Mouse (Mus musculus): ENCODE data around the gene Kif14. TPM values are rescaled to one million over a fixed set of nuclear protein-coding genes. Genes with fewer than 3 reads are reported as not detected.
A peak's percentile ranks its signal among the peaks of the same experiment; 100 is the strongest.

The Kif14 gene
- total and polyA plus RNA-seq, 3 experiments: 6.5 to 15.8 TPM; not detected in 1

DNA sequence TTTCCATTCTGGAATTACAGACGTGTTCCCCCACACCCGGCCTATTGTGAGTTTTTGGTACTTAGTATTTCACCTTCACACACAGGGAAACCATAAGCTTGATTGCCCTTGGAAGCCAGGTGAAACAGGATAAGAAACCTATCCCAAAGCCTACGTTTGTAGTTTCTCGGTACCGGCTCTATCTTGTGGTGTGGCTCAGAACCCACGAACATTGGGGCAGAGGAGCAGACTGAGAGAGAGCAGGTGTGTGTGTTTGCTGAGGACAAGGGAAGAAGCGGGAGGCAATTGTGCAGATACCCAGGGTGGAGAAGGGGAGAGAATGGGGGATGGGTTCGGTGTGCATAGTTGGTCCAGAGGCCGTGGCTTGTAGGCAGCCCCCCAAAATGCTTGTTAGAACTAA, 104.8 kb downstream of the Kif14 start:
- no peak overlapping the region for H3K27ac ChIP-seq (ENCODE audit: control insufficient read depth, low read depth, low read length)

GRCm38 (mm10) chr1:136571530-136571929, 105.4 kb downstream of the Kif14 start:
- no peak for DNase-seq (ENCODE audit: low read depth, low spot score)
- no peaks in the 10 kb centered on the region for H3K79me2 ChIP-seq (ENCODE audit: control insufficient read depth, insufficient read depth, low read length, poor library complexity)
- no peak overlapping the region for H3K27ac ChIP-seq (ENCODE audit: control insufficient read depth, low read depth, low read length)
- no peak overlapping the region for H3K9ac ChIP-seq (ENCODE audit: control insufficient read depth, low read depth, low read length, poor library complexity, severe bottlenecking)
- no peaks in the 10 kb centered on the region for H3K27me3 ChIP-seq (ENCODE audit: control insufficient read depth in 1 of 2, insufficient read depth in 2 of 2, low read length in 2 of 2)
- H3K4me1 ChIP-seq (ENCODE audit: control insufficient read depth in 1 of 2, insufficient read depth in 2 of 2, low read length in 2 of 2): no peaks in the 10 kb centered on the region; a peak in 1 of 4 replicates
- H3K36me3 ChIP-seq (ENCODE audit: control insufficient read depth in 1 of 2, insufficient read depth in 2 of 2, low read length in 2 of 2): no peaks in the 10 kb centered on the region
- TF ChIP-seq MAX (IDR thresholded peaks at IDR 0.05; ENCODE audit: low read length) (no peak), NELFE (IDR thresholded peaks at IDR 0.05; ENCODE audit: low read depth, low read length) (no peak), TAL1 (IDR thresholded peaks at IDR 0.05; ENCODE audit: low read length) (no peak), RAD21 (IDR thresholded peaks at IDR 0.05; ENCODE audit: low read depth, low read length) (no peak)
- H3K4me3 ChIP-seq (ENCODE audit: control insufficient read depth in 1 of 2, insufficient read depth in 1 of 2, low read depth in 2 of 2, low read length in 2 of 2): no peak overlapping the region
- no peaks in the 10 kb centered on the region for H3K9me3 ChIP-seq (replicated peaks; ENCODE audit: insufficient read depth, low read length)

More for the DNA sequence above, 104.8 kb downstream of the Kif14 start:
- Histone ChIP-seq H3K36me3 (ENCODE audit: control insufficient read depth in 1 of 2, insufficient read depth in 2 of 2, low read length in 2 of 2) (no peaks in the 10 kb centered on the region), H3K4me3 (ENCODE audit: control insufficient read depth in 1 of 2, insufficient read depth in 1 of 2, low read depth in 2 of 2, low read length in 2 of 2) (no peak overlapping the region), H3K9me3 (replicated peaks; ENCODE audit: insufficient read depth, low read length) (no peaks in the 10 kb centered on the region), H3K27me3 (ENCODE audit: control insufficient read depth in 1 of 2, insufficient read depth in 2 of 2, low read length in 2 of 2) (no peaks in the 10 kb centered on the region; a peak in 1 of 4 replicates), H3K79me2 (ENCODE audit: control insufficient read depth, insufficient read depth, low read length, poor library complexity) (no peaks in the 10 kb centered on the region), H3K4me1 (ENCODE audit: control insufficient read depth in 1 of 2, insufficient read depth in 2 of 2, low read length in 2 of 2) (no peaks in the 10 kb centered on the region; a peak in 1 of 4 replicates), H3K9ac (ENCODE audit: control insufficient read depth, low read depth, low read length, poor library complexity, severe bottlenecking) (no peak overlapping the region)
- DNase-seq (ENCODE audit: low read depth, low spot score): no peak
- TF ChIP-seq EP300 (IDR thresholded peaks at IDR 0.05; ENCODE audit: low read depth in 1 of 2, low read length in 2 of 2): no peak
- TF ChIP-seq KAT2A (conservative IDR thresholded peaks at IDR 0.05; ENCODE audit: low read depth, low read length): no peak
- no peak for TF ChIP-seq MYB (IDR thresholded peaks at IDR 0.05; ENCODE audit: low read depth, low read length)
- no peak for TF ChIP-seq GATA1 (IDR thresholded peaks at IDR 0.05; ENCODE audit: low read depth, low read length)

- Histone ChIP-seq H3K27me3 (ENCODE audit: control insufficient read depth in 1 of 2, insufficient read depth in 2 of 2, low read length in 2 of 2) (no peaks in the 10 kb centered on the region), H3K4me1 (ENCODE audit: control insufficient read depth in 1 of 2, insufficient read depth in 2 of 2, low read length in 2 of 2) (peaks cover 9 to 26% of the 10 kb centered on the region in 2 experiments), H3K4me3 (ENCODE audit: control insufficient read depth in 1 of 2, insufficient read depth in 1 of 2, low read depth in 2 of 2, low read length in 2 of 2) (peak overlapping the region; percentile 48 to 92), H3K79me2 (ENCODE audit: control insufficient read depth, insufficient read depth, low read length, poor library complexity) (no peaks in the 10 kb centered on the region), H3K9ac (ENCODE audit: control insufficient read depth, low read depth, low read length, poor library complexity, severe bottlenecking) (peak overlapping the region; percentile 75), H3K9me3 (replicated peaks; ENCODE audit: insufficient read depth, low read length) (no peaks in the 10 kb centered on the region), H3K36me3 (ENCODE audit: control insufficient read depth in 1 of 2, insufficient read depth in 2 of 2, low read length in 2 of 2) (peaks cover 0 to 20% of the 10 kb centered on the region in 2 experiments; a peak in 2 of 4 replicates), H3K27ac (ENCODE audit: control insufficient read depth, low read depth, low read length) (peak overlapping the region; percentile 85)
- DNase-seq (ENCODE audit: low read depth, low spot score): peak; percentile 78
- no peak for TF ChIP-seq ZNF384 (IDR thresholded peaks at IDR 0.05; ENCODE audit: low read depth, low read length)
- TF ChIP-seq POLR2A (IDR thresholded peaks at IDR 0.05; ENCODE audit: control insufficient read depth in 1 of 2, insufficient read depth in 1 of 2, low read depth in 1 of 2, low read length in 2 of 2, poor library complexity in 1 of 2): peak in 1 of 2 experiments; percentile 43; a peak in 1 of 4 replicates
- no peak for TF ChIP-seq ZMIZ1 (IDR thresholded peaks at IDR 0.05; ENCODE audit: low read depth, low read length)
- TF ChIP-seq RCOR1 (IDR thresholded peaks at IDR 0.05; ENCODE audit: low read depth, low read length): peak; percentile 92
- TF ChIP-seq NRF1 (IDR thresholded peaks at IDR 0.05; ENCODE audit: insufficient read depth, low read depth, low read length, poor library complexity, severe bottlenecking): no peak
- no peak for TF ChIP-seq CTCF (IDR thresholded peaks at IDR 0.05 in 2 of 3, conservative IDR thresholded peaks at IDR 0.05 in 1 of 3; ENCODE audit: control insufficient read depth in 1 of 3, insufficient read depth in 1 of 3, low read depth in 2 of 3, low read length in 3 of 3, poor library complexity in 1 of 3, severe bottlenecking in 1 of 3)
- no peak for TF ChIP-seq USF2 (IDR thresholded peaks at IDR 0.05; ENCODE audit: borderline replicate concordance in 1 of 2, insufficient read depth in 1 of 2, low read depth in 1 of 2, low read length in 2 of 2)
- TF ChIP-seq ETS1 (IDR thresholded peaks at IDR 0.05; ENCODE audit: low read depth, low read length): peak; percentile 82
- TF ChIP-seq KAT2A (conservative IDR thresholded peaks at IDR 0.05; ENCODE audit: low read depth, low read length): no peak
- TF ChIP-seq MAZ (IDR thresholded peaks at IDR 0.05; ENCODE audit: low read depth, low read length): peak; percentile 75
- no peak for TF ChIP-seq RAD21 (IDR thresholded peaks at IDR 0.05; ENCODE audit: low read depth, low read length)
- TF ChIP-seq BHLHE40 (IDR thresholded peaks at IDR 0.05; ENCODE audit: borderline replicate concordance, low read depth, low read length): peak; percentile 71; the same call in 1 of the 2 replicates
- TF ChIP-seq CHD1 (IDR thresholded peaks at IDR 0.05; ENCODE audit: low read depth, low read length): no peak
- TF ChIP-seq NELFE (IDR thresholded peaks at IDR 0.05; ENCODE audit: low read depth, low read length): no peak
- TF ChIP-seq MXI1 (IDR thresholded peaks at IDR 0.05; ENCODE audit: low read depth, low read length): peak; percentile 36
- peak; percentile 95 for TF ChIP-seq GATA1 (IDR thresholded peaks at IDR 0.05; ENCODE audit: low read depth, low read length)
- peak; percentile 18; the same call in 1 of the 2 replicates for TF ChIP-seq MAFK (IDR thresholded peaks at IDR 0.05; ENCODE audit: borderline replicate concordance, low read depth, low read length)
- TF ChIP-seq CHD2 (IDR thresholded peaks at IDR 0.05; ENCODE audit: low read length): no peak; the same call in 1 of the 2 replicates
- no peak for TF ChIP-seq ZC3H11A (IDR thresholded peaks at IDR 0.05; ENCODE audit: low read depth, low read length)
- TF ChIP-seq POLR2AphosphoS2 (IDR thresholded peaks at IDR 0.05; ENCODE audit: low read length): no peak
Observed at GRCm38 (mm10) chr1:136577890-136578663, 111.9 kb downstream of the Kif14 start.
